ENCODE assay signal across 18 mouse cellular contexts in the genomic region with DNA sequence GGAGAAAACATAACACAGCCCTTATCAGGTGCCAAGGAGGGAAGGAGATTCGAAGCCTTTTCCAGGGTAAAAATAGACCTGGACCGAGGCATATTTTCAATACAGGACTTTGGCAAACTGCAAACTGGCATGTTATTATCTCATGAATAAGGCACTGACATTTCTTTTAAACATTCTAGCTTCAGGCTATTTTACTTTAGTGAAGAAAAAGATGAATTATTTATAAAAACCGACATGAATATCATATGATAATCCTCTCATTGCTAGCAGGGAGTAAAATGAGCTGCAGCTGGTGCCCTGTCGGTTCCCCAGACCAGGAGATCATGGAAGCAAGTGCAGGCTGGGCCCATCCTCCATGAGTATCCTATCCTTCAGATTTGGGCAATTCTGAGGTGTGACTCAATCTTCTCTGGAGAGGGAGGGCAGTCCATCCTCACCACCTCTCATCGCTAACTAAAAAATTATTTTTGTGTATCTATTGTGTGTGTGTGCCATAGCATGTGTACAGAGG. TPM values are rescaled to one million over a fixed set of nuclear protein-coding genes. Genes with fewer than 3 reads are reported as not detected.
A peak's percentile ranks its signal among the peaks of the same experiment; 100 is the strongest.
DNase-seq lines count a peak whose midpoint lies in the region; ATAC-seq and TF ChIP-seq lines count a peak whose summit lies in the region.
"Had no signal": no experiment of that assay in that cellular context is flagged by ENCODE, and none has a peak within 500 bp of the region (broad histone marks: within the 10 kb centered on the region; RNA-seq: fewer than 3 reads in every experiment).

No protein-coding gene starts in this region.

- no peak for ATAC-seq in heart, embryonic 16.5 days (replicated peaks; ENCODE audit: extremely low read depth, insufficient read depth, low FRiP score)
- ATAC-seq in midbrain, embryonic 15.5 days (replicated peaks): no peak; the same call in 1 of the 2 replicates
- ATAC-seq in midbrain, postnatal 0 days (ENCODE audit: low FRiP score): 0 out of 2 replicates have a peak, but pooled peaks have one; percentile 32
- ATAC-seq: activated CD4-positive, CD25-positive, alpha-beta regulatory T cell, adult 4 months; forebrain, embryonic 13.5 days; Patski had no signal

- H3K27me3 ChIP-seq in heart, embryonic 16.5 days (ENCODE audit: control insufficient read depth, insufficient read depth, low read length): no peaks in the 10 kb centered on the region; the same call in 1 of the 2 replicates
- no peaks in the 10 kb centered on the region for H3K27me3 ChIP-seq in midbrain, embryonic 15.5 days (replicated peaks)
- no peaks in the 10 kb centered on the region for H3K27me3 ChIP-seq in midbrain, embryonic 10.5 days (ENCODE audit: low read depth, poor library complexity, severe bottlenecking)
- no peaks in the 10 kb centered on the region for H3K27me3 ChIP-seq in midbrain, postnatal 0 days (ENCODE audit: insufficient read depth, low read length)
- H3K27me3 ChIP-seq: forebrain, embryonic 13.5 days had no signal

- peaks cover 22% of the 10 kb centered on the region for H3K4me1 ChIP-seq in heart, embryonic 16.5 days (ENCODE audit: control insufficient read depth, insufficient read depth, low read length)
- H3K4me1 ChIP-seq in midbrain, embryonic 15.5 days: peaks cover 4% of the 10 kb centered on the region; the same call in 1 of the 2 replicates
- H3K4me1 ChIP-seq in midbrain, embryonic 10.5 days: peaks cover 15% of the 10 kb centered on the region
- H3K4me1 ChIP-seq in midbrain, postnatal 0 days (ENCODE audit: insufficient read depth, low read length): no peaks in the 10 kb centered on the region

- intact Hi-C loops in heart, postnatal 36 days (cut with DNase I): loop anchor here (2.0 kb wide), 1 partner anchor 22 kb away; a partner anchor contains a TSS

- H3K9me3 ChIP-seq in heart, embryonic 16.5 days (replicated peaks; ENCODE audit: control insufficient read depth, low read length): peaks cover 6% of the 10 kb centered on the region
- H3K9me3 ChIP-seq in midbrain, embryonic 15.5 days: no peaks in the 10 kb centered on the region
- H3K9me3 ChIP-seq in midbrain, embryonic 10.5 days (replicated peaks): no peaks in the 10 kb centered on the region
- no peaks in the 10 kb centered on the region for H3K9me3 ChIP-seq in midbrain, postnatal 0 days (ENCODE audit: low read length)
- H3K9me3 ChIP-seq: hindbrain, embryonic 10.5 days had no signal

- 38% methylated on average over 5 of the region's 5 CpGs for WGBS in heart, embryonic 16.5 days
- 50% methylated on average over 5 of the region's 5 CpGs for WGBS in midbrain, embryonic 15.5 days
- 84% methylated on average over 5 of the region's 5 CpGs for WGBS in midbrain, embryonic 10.5 days
- WGBS in midbrain, postnatal 0 days: 38% methylated on average over 5 of the region's 5 CpGs

- H3K27ac ChIP-seq in heart, embryonic 16.5 days (ENCODE audit: low read length): no peak overlapping the region
- H3K27ac ChIP-seq in midbrain, embryonic 15.5 days: peak overlapping the region; percentile 58
- H3K27ac ChIP-seq in midbrain, embryonic 10.5 days (replicated peaks): no peak overlapping the region
- H3K27ac ChIP-seq in midbrain, postnatal 0 days (ENCODE audit: low read depth, low read length): peak overlapping the region; percentile 26; the same call in 1 of the 2 replicates
- H3K27ac ChIP-seq: embryonic facial prominence, embryonic 13.5 days; forebrain, embryonic 13.5 days; hindbrain, embryonic 10.5 days; hindbrain, embryonic 14.5 days had no signal

- no peak for TF ChIP-seq CTCF in midbrain, postnatal 0 days (IDR thresholded peaks at IDR 0.05)

- peak overlapping the region; percentile 10; the same call in 1 of the 2 replicates for H3K4me2 ChIP-seq in heart, embryonic 16.5 days (ENCODE audit: low read depth, low read length)
- H3K4me2 ChIP-seq in midbrain, embryonic 15.5 days: no peak overlapping the region
- no peak overlapping the region for H3K4me2 ChIP-seq in midbrain, postnatal 0 days (ENCODE audit: low read depth, low read length, poor library complexity, severe bottlenecking)
- H3K4me2 ChIP-seq: embryonic facial prominence, embryonic 13.5 days; forebrain, embryonic 13.5 days; hindbrain, embryonic 14.5 days had no signal

- H3K4me3 ChIP-seq in heart, embryonic 16.5 days (ENCODE audit: low read length): no peak overlapping the region
- H3K4me3 ChIP-seq in midbrain, embryonic 15.5 days: no peak overlapping the region
- H3K4me3 ChIP-seq in midbrain, embryonic 10.5 days: no peak overlapping the region
- H3K4me3 ChIP-seq in midbrain, postnatal 0 days (ENCODE audit: low read depth, low read length): no peak overlapping the region
- H3K4me3 ChIP-seq: embryonic facial prominence, embryonic 13.5 days; forebrain, embryonic 13.5 days; hindbrain, embryonic 10.5 days had no signal

- H3K36me3 ChIP-seq in heart, embryonic 16.5 days (ENCODE audit: control insufficient read depth, insufficient read depth): no peaks in the 10 kb centered on the region
- no peaks in the 10 kb centered on the region for H3K36me3 ChIP-seq in midbrain, embryonic 15.5 days (replicated peaks)
- no peaks in the 10 kb centered on the region for H3K36me3 ChIP-seq in midbrain, embryonic 10.5 days
- no peaks in the 10 kb centered on the region for H3K36me3 ChIP-seq in midbrain, postnatal 0 days (ENCODE audit: insufficient read depth, low read length)
- H3K36me3 ChIP-seq: embryonic facial prominence, embryonic 13.5 days; hindbrain, embryonic 10.5 days had no signal

- peak; percentile 72 for DNase-seq in heart, adult 11 months
- no peak for DNase-seq in heart, postnatal 4 days
- no peak for DNase-seq in heart, postnatal 36 days
- no peak for DNase-seq in midbrain, embryonic 10.5 days (ENCODE audit: low spot score)
- no peak for DNase-seq in midbrain, postnatal 0 days (ENCODE audit: low spot score)
- DNase-seq: cerebellum, adult 18-20 months; cerebellum, adult 9-11 months; cerebellum, postnatal 36 days; gastrocnemius, postnatal 10 days had no signal

- no peak overlapping the region for H3K9ac ChIP-seq in heart, embryonic 16.5 days (ENCODE audit: low read length)
- H3K9ac ChIP-seq in midbrain, embryonic 15.5 days: no peak overlapping the region
- no peak overlapping the region for H3K9ac ChIP-seq in midbrain, postnatal 0 days (replicated peaks; ENCODE audit: low read length, poor library complexity, severe bottlenecking)
- H3K9ac ChIP-seq: embryonic facial prominence, embryonic 13.5 days; forebrain, embryonic 13.5 days; hindbrain, embryonic 14.5 days had no signal

RNA-seq across cellular contexts. Expression of a gene that starts 21.6 kb away (rescaled TPM):
- 100 to 1,000 TPM; 112 to 113 TPM for total RNA-seq in heart, postnatal 4 days (2021)
- polyA plus RNA-seq in heart, embryonic 16.5 days (2015; fragmentation: Nextera tagmentation; extraction: Ambion mirVana): 63.0 and 64.3 TPM in 2 replicates
- total RNA-seq in heart, postnatal 36 days (2021): 100 to 1,000 TPM; 174 to 183 TPM
- polyA plus RNA-seq in midbrain, embryonic 15.5 days (2015; fragmentation: Nextera tagmentation; extraction: Ambion mirVana): 34.4 and 36.1 TPM in 2 replicates
- polyA plus RNA-seq in midbrain, embryonic 10.5 days (2016; fragmentation: Nextera tagmentation; extraction: Ambion mirVana): 21.6 and 25.7 TPM in 2 replicates
- 27.7 and 36.2 TPM in 2 replicates for total RNA-seq in midbrain, postnatal 0 days (2014; rRNA removed)
- 27.2 and 28.9 TPM in 2 replicates for polyA plus RNA-seq in midbrain, postnatal 0 days (2015; fragmentation: Nextera tagmentation; extraction: Ambion mirVana)
- total RNA-seq: CH12.LX had no signal

Comparison
In these comparisons a context has a peak if more than half of its experiments do, and no peak if none do; other contexts are left out.
1. H3K27ac ChIP-seq: peak in midbrain, embryonic 15.5 days (single experiment) and midbrain, postnatal 0 days (single experiment); none in heart, embryonic 16.5 days (single experiment) and midbrain, embryonic 10.5 days (single experiment).